Mouse (Mus musculus): Measurements from ENCODE around the gene Eif3g. TPM values are rescaled to one million over a fixed set of nuclear protein-coding genes. Genes with fewer than 3 reads are reported as not detected.
A peak's percentile ranks its signal among the peaks of the same experiment; 100 is the strongest.

The Eif3g gene
- polyA plus RNA-seq, 1 experiment: 103 TPM

DNA sequence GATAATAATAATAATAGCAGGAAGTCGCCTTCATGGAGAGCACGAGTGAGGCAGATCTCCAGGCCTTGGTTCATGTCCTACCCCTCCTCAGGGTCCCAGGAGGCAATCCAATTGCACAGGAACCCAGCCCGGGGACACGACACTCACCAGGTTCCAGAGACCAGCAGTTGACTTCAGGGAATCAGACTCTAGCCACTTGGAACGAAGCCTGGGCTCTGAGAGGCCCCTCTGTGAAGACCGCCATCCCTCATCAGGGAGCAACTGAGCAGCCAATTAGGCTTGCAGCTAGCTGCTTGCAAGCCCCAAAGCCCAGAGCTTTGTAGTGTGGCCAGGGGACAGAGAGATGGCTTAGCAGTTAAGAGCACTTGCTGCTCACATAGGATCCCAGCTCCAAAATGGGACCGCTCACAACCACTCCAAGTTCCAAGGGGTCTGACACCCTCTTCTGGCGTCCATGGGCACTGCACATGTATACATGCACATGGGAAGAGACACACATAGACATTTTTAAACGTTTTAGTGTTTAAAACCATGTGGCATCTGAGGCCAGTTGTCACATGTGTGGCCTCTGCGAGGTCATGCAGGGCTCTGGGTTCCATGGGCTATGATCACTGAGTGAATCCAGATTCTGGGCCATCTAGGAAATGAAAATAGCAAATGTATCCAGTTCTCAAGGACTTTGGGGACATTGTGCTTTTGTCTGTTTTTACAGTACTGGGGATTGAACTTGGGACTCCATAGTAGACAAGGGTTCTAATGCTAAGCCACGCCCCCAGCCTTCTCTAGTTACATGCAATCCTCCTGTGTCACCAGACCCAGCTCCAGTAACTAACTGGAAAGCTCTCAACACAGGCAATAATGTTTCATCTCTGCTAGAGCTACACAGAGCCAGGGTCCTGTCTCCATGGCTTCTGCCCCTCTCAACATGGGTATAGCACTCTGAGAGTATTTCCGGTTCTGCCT lies 27.9 kb downstream of the Eif3g start:
- no peak overlapping the region for H3K4me3 ChIP-seq (ENCODE audit: extremely low read depth, insufficient read depth, insufficient read length)
- H3K36me3 ChIP-seq (ENCODE audit: control insufficient read depth, insufficient read depth, low read length): peaks cover 12% of the 10 kb centered on the region
- H3K27ac ChIP-seq (ENCODE audit: insufficient read depth, low read length): no peak overlapping the region
- no peak for TF ChIP-seq POLR2A (IDR thresholded peaks at IDR 0.05; ENCODE audit: low read depth, low read length)
- TF ChIP-seq CTCF (IDR thresholded peaks at IDR 0.05; ENCODE audit: extremely low read depth, insufficient read depth, insufficient read length, insufficient replicate concordance): no peak
- WGBS: 89% methylated on average over 12 of the region's 12 CpGs
- H3K27me3 ChIP-seq (ENCODE audit: control insufficient read depth, insufficient read depth, low read length): no peaks in the 10 kb centered on the region
- H3K4me1 ChIP-seq (ENCODE audit: control insufficient read depth, insufficient read depth, insufficient read length): peaks cover 5% of the 10 kb centered on the region; the same call in 1 of the 2 replicates
- no peak for DNase-seq (ENCODE audit: low read depth in 1 of 2, low spot score in 2 of 2)

DNA sequence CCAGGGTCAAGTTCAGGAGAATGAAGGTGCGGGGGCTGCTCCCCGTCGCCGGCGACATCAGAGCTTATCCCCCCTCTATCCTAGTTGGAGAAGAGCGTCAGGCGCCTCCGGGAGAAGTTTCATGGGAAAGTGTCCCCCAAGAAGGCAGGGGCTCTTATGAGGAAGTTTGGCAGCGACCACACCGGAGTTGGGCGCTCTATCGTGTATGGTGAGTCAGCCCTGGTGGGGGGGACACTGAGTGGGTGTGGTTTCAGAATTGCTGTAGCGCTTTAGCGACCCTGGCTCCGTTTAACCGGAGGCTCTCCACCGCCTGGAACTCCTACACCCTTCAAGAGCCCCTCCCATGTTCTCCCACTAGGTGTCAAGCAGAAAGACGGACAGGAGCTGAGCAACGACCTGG lies 29.2 kb downstream of the Eif3g start:
- Histone ChIP-seq H3K4me3 (ENCODE audit: extremely low read depth, insufficient read depth, insufficient read length) (peak overlapping the region; percentile 87), H3K36me3 (ENCODE audit: control insufficient read depth, insufficient read depth, low read length) (peaks cover 12% of the 10 kb centered on the region), H3K27ac (ENCODE audit: insufficient read depth, low read length) (no peak overlapping the region), H3K4me1 (ENCODE audit: control insufficient read depth, insufficient read depth, insufficient read length) (peaks cover 5% of the 10 kb centered on the region; the same call in 1 of the 2 replicates), H3K27me3 (ENCODE audit: control insufficient read depth, insufficient read depth, low read length) (no peaks in the 10 kb centered on the region)
- TF ChIP-seq POLR2A (IDR thresholded peaks at IDR 0.05; ENCODE audit: low read depth, low read length) (no peak), CTCF (IDR thresholded peaks at IDR 0.05; ENCODE audit: extremely low read depth, insufficient read depth, insufficient read length, insufficient replicate concordance) (no peak)
- 6% methylated on average over 19 of the region's 19 CpGs for WGBS
- DNase-seq (ENCODE audit: low read depth in 1 of 2, low spot score in 2 of 2): no peak

DNA sequence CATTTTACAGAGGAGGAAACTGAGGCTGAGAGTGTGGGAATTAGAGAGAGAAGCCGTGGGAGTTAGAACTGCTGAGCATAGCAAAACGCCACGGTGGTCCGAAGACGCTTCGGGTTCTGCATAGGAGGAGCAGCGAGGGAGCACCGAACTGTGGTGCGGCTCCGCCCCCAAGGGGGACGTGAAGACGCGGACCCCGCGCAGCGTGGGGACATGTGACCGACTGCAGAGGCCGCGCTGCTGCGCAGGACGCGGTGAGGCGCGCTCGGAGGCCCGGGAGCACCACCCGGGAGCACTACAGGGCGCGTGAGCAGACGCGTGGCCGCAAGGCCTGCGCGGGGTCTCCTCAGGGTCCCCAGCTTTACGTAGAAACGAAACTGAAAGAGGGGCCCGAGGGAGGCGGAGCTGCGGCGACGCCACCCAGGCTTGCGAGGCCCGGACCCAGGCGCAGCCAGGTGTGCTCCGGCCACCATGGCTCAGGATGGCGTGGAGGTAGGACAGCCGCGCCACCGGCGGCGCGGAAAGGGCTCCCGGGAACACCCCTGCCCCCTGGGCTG lies 29.9 kb downstream of the Eif3g start, which contains the start of gene A230050P20Rik:
Gene A230050P20Rik, plus strand, starts transcription at position 195 of the 554 bp plus-strand sequence.
- no peaks in the 10 kb centered on the region for H3K27me3 ChIP-seq (ENCODE audit: control insufficient read depth, insufficient read depth, low read length)
- 0 out of 2 replicates have a peak within 1 kb of the TSS, but pooled peaks have one; percentile 9 for H3K27ac ChIP-seq (ENCODE audit: insufficient read depth, low read length)
- under 1% methylated on average over 53 of the region's 53 CpGs for WGBS
- peaks cover 5% of the 10 kb centered on the region; the same call in 1 of the 2 replicates for H3K4me1 ChIP-seq (ENCODE audit: control insufficient read depth, insufficient read depth, insufficient read length)
- peak within 1 kb of the TSS; percentile 87 for H3K4me3 ChIP-seq (ENCODE audit: extremely low read depth, insufficient read depth, insufficient read length)
- peak; percentile 17 to 54 for DNase-seq (ENCODE audit: low read depth in 1 of 2, low spot score in 2 of 2)
- TF ChIP-seq POLR2A (IDR thresholded peaks at IDR 0.05; ENCODE audit: low read depth, low read length) (no peak), CTCF (IDR thresholded peaks at IDR 0.05; ENCODE audit: extremely low read depth, insufficient read depth, insufficient read length, insufficient replicate concordance) (no peak)
- peaks cover 9% of the 10 kb centered on the region for H3K36me3 ChIP-seq (ENCODE audit: control insufficient read depth, insufficient read depth, low read length)

DNA sequence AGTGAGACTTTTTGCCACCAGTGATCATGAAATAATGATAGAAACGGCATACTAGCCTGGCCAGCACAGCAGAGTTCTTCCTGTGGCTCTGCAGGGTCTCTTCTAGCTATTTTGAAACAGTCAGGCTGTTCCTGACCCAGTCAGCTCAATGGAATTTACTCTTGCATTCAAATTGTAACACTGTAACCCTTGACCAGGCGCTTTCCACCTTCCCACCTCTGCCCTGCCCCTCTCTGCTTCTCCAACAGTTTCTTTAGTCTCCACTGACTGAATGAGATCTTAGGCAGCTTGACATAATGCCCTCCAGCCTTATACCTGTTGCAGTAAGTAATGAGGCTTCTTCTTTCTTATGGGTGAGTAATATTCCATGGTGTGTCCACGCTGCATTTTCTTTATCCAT lies 31.5 kb downstream of the Eif3g start:
- Histone ChIP-seq H3K27ac (ENCODE audit: insufficient read depth, low read length) (no peak overlapping the region), H3K36me3 (ENCODE audit: control insufficient read depth, insufficient read depth, low read length) (0 out of 2 replicates have a peak, but pooled peaks cover 3% of the 10 kb centered on the region), H3K4me3 (ENCODE audit: extremely low read depth, insufficient read depth, insufficient read length) (no peak overlapping the region), H3K27me3 (ENCODE audit: control insufficient read depth, insufficient read depth, low read length) (no peaks in the 10 kb centered on the region), H3K4me1 (ENCODE audit: control insufficient read depth, insufficient read depth, insufficient read length) (peaks cover 5% of the 10 kb centered on the region; the same call in 1 of the 2 replicates)
- WGBS: 66% methylated on average over 3 of the region's 3 CpGs
- no peak for DNase-seq (ENCODE audit: low read depth in 1 of 2, low spot score in 2 of 2)
- TF ChIP-seq POLR2A (IDR thresholded peaks at IDR 0.05; ENCODE audit: low read depth, low read length) (no peak), CTCF (IDR thresholded peaks at IDR 0.05; ENCODE audit: extremely low read depth, insufficient read depth, insufficient read length, insufficient replicate concordance) (no peak)

DNA sequence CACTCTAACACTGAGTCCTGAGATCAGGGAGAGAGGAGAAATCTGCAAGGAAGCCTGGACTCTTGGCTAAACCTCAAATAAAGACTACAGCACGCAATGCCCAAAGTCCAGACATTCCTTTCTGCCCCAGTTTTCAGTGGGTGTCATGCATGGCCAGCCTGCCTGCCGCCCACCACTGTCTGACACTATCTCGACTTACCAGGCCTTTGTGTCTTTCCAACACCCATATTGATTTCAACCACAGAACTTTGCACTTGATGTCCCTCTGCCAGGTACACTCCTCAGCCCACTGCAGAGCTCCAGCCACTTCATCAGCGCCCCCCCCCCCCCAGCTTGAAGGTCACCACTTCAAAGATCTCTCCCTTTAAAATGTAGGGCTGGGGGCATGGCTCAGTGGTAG lies 36.2 kb downstream of the Eif3g start:
- no peak for DNase-seq (ENCODE audit: low read depth in 1 of 2, low spot score in 2 of 2)
- Histone ChIP-seq H3K36me3 (ENCODE audit: control insufficient read depth, insufficient read depth, low read length) (no peaks in the 10 kb centered on the region), H3K4me3 (ENCODE audit: extremely low read depth, insufficient read depth, insufficient read length) (no peak overlapping the region), H3K4me1 (ENCODE audit: control insufficient read depth, insufficient read depth, insufficient read length) (no peaks in the 10 kb centered on the region), H3K27ac (ENCODE audit: insufficient read depth, low read length) (no peak overlapping the region), H3K27me3 (ENCODE audit: control insufficient read depth, insufficient read depth, low read length) (no peaks in the 10 kb centered on the region)
- WGBS: 60% methylated on average over 4 of the region's 4 CpGs
- no peak for TF ChIP-seq POLR2A (IDR thresholded peaks at IDR 0.05; ENCODE audit: low read depth, low read length)
- no peak for TF ChIP-seq CTCF (IDR thresholded peaks at IDR 0.05; ENCODE audit: extremely low read depth, insufficient read depth, insufficient read length, insufficient replicate concordance)

DNA sequence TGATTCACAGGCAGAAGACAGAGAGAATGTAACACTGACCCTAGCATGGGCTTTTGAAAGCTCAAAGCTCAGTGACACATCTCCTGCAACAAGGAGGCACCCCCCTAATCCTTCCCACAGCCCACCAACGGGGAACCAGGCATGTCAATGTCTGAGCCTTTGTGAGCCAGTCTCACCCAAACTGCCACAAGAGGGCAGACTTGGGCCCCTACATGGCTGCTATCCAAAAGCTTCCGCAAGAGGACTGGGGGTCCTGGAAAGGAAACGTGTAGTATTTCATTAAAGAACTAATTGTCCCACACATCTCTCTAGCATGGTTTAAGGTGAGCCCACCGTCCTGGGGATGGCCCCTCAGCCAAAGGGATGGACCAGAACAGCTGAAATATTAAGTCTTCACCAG lies 36.6 kb downstream of the Eif3g start:
- Histone ChIP-seq H3K4me1 (ENCODE audit: control insufficient read depth, insufficient read depth, insufficient read length) (no peaks in the 10 kb centered on the region), H3K4me3 (ENCODE audit: extremely low read depth, insufficient read depth, insufficient read length) (no peak overlapping the region), H3K27me3 (ENCODE audit: control insufficient read depth, insufficient read depth, low read length) (no peaks in the 10 kb centered on the region), H3K27ac (ENCODE audit: insufficient read depth, low read length) (no peak overlapping the region), H3K36me3 (ENCODE audit: control insufficient read depth, insufficient read depth, low read length) (no peaks in the 10 kb centered on the region)
- peak in 1 of 2 experiments; percentile 35 for DNase-seq (ENCODE audit: low read depth in 1 of 2, low spot score in 2 of 2)
- 9% methylated on average over 4 of the region's 4 CpGs for WGBS
- no peak for TF ChIP-seq POLR2A (IDR thresholded peaks at IDR 0.05; ENCODE audit: low read depth, low read length)
- peak; percentile 24; the same call in 1 of the 2 replicates for TF ChIP-seq CTCF (IDR thresholded peaks at IDR 0.05; ENCODE audit: extremely low read depth, insufficient read depth, insufficient read length, insufficient replicate concordance)
